Mouse (Mus musculus): ENCODE measurements around the gene Ak9.

The Ak9 gene

DNA sequence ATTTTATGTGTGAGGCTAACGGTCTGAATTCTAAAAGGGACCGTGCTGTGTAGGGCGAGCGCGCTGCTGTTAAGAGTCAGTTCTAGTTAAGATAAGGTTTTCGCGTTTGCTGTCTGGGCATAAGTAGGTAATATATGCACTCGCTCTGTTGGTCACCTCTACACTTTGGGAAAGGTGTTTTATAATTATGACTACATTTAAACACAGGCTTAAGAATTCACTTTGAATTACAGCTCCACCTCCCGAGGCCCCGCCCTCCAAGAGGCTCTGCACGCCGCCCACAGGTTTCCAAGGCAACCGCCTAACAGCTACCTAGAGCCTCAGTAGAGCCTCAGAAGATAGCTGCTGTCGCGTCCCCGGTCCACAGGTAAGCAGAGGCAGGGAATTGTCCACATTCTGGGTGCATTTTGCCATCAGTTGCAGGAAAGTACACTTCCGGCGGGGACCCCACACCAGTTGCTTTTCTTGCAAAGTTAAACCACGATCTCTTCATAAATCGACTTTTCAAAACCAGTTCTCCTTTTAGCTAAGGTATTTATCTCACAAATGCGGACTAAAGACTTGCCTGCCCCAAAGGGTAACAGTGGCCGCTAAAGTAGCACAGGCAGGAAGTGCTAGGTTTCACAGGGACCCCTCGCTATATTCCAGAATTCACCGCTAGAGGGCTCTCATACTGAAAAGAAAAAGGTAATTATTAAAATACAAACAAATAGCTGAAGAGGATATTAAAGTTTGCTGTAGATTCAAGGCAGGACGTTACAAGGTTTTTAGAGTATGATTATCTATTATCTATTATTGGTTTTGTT lies at the start of gene Ak9:
Gene Ak9 (plus strand): TSS at position 342 of the 806 bp plus-strand sequence.
- DNase-seq: peak; percentile 92 to 95

DNA sequence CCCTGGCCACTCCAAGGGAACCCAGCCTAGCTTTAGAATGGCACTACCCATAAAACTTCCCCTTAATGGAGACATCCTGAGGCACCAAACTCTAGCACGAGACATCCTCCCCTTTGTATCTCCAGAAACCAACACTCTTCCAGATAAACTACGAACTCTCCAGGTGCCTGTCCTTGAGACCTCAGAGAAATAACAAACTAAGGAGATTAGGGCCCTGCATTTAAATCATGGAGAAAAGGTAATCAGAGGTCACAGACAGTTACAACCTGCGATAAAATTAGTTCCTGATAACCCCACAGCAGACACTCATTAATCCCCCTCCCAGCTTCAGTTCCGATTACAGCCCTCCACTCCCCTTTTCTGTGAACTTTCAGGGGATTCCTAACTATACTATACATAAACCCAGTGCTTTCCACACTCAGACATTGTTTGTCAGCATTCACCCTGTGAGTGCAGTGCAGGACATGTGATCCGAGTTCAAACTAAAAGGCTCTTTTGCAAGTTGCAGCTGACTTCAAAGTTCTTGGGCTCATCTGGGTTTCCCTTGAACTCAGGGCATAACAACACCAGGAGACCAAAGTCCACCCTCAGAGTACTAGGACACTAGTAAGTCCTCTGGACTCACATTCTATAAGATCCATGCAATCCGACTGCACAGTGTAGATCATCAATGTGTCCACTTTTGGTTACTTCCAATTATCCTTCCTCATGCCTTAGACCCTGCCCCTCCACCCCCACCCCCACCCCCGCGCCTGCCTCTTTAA lies 43.4 kb upstream of the Ak9 start:
- DNase-seq: no peak

DNA sequence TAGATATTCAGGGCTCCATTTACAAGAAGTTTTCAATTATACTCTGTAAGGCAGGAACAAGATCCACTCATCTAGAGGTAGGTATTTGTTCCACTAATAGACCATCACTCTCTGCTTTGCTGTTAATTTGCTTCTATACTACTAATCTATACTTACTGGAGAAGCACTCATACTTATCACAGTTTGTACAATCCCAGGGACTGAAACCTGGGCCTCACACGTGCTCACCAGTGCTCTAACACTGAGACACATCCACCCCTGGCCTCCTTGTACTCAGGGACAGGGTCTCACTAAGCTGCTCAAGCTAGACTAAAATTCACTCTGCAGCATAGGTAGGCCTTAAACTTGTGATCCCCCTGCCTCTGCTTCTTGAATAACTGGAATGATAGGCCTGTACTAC lies 42.6 kb upstream of the Ak9 start:
- no peak for DNase-seq

DNA sequence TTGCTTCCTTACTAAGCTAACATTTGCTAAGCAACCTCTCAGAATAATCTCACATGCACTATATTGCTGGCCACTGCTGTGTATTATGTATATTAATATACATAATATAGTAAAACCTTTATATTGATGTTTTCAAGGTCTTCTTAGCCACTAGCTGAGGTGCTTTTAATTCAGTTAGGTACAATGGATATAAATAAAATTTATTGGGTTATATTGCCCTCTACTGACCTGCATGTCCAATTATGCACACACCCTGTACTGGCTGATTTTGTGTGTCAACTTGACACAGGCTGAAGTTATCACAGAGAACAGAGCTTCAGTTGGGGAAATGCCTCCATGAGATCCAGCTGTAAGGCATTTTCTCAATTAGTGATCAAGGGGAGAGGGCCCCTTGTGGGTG lies 41.9 kb upstream of the Ak9 start:
- DNase-seq: no peak

DNA sequence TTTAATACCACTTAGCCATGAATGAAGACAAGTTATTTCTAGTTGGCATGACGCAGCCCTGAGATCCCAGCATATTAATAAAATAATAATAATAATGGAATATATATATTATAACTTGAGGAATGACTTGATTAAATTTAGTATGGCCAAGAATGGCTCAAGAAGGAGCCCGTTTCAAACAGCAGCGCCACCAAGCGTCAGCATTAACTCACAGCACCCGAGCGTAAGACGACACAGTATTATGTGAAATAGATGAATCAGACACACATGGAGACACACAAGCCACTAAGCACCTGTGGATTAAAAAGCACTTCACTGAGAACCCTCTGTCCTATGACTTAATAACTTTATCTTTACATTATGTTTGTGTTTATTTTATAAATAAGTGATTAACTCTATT lies 31.9 kb upstream of the Ak9 start:
- no peak for DNase-seq

DNA sequence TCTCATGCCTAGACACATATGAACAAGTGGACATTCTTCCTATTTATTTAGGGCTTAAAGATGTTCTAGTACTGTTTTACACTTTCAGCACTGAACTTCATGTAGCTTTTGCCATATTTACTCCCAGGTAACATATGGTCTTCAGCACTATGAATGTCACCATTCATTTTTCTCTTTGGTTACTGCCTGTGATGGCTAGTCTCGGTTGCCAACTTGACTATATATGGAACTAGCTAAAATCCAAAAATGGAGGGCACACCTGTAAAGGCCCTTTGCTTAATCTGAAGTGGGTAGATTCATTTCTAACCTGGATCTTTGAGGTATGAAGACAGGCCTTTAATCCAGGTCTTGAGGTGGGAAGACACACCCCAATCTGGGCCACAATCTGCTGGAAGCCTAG lies 28.9 kb upstream of the Ak9 start:
- DNase-seq: no peak

DNA sequence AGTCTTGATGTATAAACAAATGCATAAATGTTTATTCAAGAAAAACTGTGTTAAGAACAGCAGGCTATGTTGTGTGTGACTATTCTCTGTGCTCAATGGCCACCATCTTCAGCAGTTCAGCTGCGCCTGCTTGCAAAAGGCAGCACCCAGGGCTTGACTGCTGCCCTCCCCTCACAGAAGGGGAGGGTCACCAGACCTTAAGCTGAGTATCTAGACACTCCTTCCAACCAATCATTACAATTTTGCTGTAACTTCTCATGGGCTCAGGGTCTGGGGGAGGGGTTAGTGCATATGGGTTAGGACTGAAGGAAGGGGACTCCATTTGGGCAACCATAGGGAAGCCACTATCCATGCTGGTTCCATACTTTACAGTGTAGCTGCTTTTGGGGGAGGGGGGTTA lies 25.0 kb upstream of the Ak9 start:
- no peak for DNase-seq

DNA sequence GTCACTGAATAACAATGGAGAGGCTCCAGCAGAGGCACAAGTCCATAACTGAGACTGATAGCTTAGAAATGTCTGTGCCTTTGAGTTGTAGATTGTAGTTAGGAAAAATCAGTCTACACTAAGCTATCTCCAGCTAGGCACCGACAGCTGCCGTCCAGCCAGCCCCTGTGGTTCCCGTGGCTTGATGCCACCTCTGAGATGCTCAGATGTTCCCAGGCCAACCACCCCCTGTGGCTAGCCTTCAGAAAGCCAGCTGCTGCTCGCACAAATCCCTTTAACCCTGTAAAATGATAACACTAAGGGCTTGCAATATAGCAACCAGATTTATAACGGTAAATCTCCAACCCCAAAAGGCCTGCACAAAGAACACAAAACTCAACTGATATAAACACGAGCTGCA lies 23.6 kb upstream of the Ak9 start:
- no peak for DNase-seq

DNA sequence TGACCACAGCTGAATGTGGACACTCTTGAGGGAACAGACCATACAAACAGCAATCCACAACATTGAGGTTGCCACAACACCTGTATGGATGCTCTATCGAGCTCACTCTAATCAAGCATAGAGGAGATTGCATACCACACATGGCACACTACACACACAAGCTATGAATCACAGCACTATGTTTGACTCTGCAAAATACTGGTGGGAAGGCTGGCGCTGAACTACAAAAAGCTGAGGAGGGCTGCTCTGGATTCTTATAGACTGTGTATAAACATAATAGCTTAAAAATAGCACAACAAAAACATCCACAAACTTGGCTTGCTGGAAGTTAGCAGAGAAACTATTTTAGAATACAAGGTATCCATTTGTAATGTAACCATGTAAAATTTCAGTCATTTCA lies 23.0 kb upstream of the Ak9 start:
- DNase-seq: no peak

DNA sequence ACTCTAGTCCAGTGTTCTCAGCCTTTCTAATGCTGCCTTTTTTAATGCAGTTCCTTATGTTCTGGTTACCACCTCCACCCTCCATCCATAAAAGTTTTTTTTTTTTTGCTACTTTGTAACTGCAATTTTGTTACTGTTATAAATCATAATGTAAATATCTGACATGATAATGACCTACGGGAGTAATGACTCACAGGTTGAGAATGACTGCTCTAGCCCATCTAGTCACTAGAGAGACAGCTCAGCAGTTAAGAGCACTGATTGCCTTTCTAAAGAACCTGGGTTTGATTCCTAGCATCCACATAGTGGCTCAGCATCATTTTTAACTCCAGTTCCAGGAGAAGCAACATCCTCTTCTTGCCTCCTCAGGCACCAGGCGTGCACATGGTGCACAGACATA lies 21.7 kb upstream of the Ak9 start:
- DNase-seq: no peak

DNA sequence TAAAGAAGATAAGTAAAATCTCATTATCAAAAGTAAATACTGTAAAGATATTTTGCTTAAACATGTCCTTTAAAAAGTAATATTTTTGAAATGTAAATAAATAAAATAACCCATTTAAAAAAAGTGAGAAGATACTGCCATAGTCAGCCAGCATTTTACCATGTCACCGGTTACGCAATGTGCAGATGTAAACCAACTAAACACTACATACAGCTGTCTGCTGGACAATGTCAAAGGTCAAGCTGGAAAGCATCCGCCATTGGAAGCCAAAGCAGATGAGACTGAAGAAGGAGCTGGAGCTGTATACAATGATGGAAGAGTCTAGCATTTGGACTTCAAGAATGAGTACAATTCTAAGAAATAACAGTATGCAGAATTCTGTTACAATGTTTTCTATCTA lies 16.2 kb upstream of the Ak9 start:
- no peak for DNase-seq

DNA sequence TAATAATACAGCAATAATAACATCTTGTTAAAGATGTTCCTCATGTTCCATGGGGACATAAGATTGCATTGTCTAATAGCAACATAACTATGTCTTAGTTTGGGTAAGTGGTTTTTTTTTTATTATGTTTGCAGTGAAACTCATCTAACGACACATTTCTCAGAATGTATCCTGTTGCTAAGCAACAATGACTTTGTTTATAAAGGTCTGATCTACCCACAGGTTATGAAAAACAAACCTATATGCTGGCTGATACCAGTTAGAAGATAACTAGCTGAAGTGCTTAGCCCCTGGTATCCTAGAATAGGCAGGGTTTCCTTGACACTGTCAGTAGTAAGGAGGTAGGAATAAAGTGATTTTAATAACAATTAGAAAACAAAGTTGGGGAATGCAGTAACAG lies 15.7 kb upstream of the Ak9 start:
- DNase-seq: no peak

DNA sequence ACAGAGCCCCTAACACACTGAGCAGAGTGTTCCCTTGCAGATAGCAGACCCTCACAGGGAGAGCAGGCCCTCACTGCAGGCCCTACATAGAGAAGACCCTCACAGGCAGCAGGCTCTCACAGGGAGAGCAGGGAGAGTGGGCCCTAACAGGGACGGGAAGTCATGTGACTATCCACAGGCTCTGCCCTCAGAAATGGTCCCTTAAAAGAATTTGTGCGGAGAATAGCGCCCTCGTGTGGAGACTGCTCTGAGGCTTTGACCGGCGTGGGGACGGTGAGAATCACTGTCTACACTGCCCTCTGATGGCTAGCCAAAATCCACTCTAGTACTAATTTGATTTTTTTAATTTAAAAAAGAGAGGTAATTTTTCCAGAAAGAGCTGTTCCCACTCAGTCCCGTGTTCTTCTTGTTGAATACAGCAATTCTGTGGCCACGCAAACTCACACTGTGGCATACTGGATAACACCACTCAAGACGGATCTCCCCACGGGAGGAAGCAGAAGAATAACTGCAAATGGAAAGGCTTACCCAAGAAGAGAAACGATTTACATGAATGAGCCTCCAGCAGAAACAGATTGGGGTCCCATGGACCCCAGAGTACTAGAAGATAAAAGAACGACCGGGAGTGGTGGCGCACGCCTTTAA lies 14.9 kb upstream of the Ak9 start:
- DNase-seq: peak; percentile 63 to 80

DNA sequence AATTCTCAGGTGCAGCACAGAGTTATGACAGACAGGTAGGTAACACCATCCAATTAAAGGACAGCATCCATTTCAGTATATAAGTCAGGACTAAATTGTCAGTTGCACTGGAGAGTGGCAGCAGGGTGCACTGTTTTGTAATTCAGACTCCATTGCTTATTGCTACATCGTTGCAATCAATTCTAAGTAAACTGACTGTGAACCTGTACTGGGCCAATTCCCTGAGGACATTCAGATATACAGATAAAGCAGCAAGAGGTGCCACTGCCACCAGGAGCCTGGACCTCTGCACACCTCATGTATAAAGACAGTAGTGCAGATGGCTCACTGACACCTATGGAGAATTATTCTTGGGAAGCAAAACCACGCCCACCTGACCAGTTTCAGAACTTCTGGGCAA lies 12.8 kb upstream of the Ak9 start:
- DNase-seq: no peak

DNA sequence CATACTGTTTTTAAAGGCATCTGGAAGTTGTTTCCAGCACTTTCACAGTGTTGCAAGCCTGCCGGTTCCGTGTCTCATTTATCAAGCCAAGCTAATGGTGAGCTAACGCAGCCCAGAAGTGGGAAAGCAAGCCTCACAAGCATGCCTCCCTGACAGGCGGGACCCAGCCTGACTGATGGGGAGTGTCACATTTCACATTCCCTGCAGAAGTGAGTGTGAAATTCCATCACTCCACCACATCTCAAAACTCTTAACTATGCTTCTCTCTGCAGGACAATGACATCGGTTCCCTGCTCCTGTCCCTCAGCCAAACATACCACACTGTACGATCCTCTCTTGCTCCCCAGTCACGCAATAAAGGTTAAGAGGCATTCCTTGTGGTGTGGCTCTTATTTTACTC lies 10.8 kb upstream of the Ak9 start:
- DNase-seq: no peak

DNA sequence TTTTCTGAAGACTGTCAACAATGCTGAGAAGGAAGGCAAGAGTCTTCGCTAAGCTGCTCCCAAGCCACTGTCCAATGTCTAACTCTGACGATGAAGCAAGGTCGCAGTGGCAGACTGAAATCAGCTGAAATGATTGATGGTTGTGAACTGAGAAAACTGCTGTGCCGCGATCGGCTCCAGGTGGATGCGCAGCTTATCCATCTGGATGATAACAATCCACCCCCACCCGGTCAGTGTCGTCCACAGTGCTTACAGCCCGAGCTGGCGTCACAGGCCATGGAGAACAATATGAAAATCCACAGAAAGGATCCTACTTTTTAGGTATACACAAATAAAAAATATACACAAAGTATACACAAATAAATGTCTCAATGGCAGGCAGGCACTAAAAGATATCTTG lies 9.0 kb upstream of the Ak9 start:
- DNase-seq: no peak

DNA sequence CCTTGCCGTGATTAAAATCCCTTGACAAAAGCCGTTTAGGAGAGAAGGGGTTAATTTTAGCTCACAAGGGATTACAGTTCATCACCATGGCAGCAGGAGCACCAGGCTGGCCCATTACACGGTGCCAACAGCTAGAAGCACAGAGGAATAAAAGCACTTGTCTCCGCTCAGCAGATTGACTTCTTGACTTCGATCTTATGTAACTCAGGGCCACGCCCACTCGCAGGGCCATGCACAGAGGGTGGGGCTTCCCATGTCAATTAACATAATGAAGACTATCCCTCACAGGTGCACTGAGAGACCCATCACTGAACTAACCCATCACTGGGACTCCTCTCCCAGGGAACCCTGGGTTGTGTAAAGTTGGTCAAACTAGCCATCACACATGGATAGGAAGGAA lies 8.6 kb upstream of the Ak9 start:
- DNase-seq: peak; percentile 26 to 42

DNA sequence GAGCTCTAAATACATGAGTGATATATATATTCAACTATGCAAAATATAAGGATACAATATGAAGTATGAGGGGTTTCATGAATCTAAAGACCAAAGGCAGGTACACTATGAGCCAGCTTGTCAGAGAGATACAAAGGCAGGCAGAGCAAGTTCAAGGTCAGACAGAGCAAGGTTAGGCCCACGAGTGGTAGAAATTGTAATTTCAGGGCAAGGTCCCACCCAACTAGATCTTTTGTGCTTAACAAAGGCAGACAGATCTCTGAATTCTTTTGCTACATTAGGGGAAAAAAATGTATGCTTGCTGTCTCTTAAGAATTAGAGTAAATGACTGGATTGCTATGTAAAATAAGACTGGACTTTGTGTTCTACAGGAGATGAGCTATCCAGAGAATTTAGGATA lies 3.6 kb upstream of the Ak9 start:
- no peak for DNase-seq

DNA sequence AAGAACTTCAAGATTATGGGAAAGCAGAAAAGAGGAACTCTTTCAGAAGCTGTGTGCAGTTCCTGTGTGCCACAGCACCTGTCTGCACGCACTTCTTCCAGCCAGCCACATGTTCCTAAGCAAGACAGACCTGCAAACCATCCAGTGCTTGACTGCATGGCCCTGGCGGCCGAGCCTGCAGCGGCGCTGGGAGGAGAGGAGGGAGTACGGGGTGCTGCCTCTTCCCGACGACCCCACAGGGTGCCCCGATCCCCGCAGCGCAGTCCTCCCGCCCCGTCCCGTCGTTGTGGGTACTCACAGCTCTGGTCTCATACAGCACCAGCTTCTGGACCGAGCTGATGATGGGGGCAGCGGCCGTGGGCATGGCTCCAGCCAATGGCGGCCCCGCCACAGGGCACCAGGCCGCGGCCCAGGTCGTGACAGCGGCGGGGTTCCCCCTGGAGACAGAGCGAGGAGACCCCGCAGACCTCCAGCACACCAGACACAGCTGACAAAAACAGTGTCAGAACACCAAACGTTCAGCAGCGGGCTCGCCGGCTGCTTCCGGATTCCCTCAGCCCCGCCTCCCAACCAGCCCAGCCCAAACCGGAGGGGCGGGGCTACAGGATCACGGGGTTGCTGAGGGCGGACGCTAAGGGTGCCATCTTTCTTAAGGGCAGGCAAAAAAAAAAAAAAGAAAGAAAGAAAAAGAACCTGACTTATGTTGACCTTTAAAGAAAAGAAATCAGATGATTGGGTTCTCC lies 920 bp upstream of the Ak9 start, which contains the start of gene Fig4:
Gene Fig4 (minus strand): TSS at position 572 of the 743 bp plus-strand sequence.
- DNase-seq: peak; percentile 77 to 83

DNA sequence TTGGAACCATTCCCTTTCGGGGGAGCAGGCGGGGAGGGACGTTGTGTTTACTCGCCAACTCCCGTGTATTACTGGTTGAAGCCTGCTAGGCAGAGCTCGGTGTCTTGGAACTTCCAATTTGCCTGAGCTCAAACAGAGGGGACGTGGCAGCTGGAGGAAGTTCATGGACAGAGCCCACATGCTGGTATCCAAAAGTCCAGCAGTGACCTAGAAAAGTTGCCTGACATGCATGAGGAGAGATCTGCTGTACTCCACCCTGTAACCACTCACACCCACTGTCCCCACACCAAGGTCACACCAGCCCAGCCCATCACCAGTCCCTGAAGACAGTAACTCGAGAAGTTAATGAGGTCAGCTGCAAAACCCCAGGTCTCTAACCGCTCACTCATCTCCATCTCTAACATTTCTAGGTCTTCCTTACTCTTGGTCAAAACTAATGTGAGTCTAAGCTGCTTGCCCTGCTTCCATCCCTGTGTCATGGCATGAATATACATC lies 1.2 kb downstream of the Ak9 start:
- DNase-seq: no peak

DNA sequence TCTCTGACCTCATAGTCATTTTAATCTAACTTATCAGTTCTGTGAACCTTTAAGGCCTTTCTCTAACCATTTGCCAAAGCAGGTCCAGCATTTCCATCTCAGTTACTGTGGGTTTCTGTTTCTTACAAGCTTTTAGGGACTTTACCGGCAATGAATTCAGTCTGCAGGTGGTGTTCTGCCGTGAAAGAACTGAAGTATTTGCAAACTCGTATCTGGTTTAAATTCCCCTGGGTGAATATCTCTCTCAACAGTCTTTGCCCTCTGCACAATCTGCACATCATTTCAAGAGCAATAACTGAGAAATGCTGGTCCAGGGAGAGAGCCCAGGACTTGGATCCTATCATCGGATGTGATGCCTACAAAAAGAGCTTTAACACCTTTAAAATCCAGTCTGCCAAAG lies 4.4 kb downstream of the Ak9 start:
- DNase-seq: no peak

DNA sequence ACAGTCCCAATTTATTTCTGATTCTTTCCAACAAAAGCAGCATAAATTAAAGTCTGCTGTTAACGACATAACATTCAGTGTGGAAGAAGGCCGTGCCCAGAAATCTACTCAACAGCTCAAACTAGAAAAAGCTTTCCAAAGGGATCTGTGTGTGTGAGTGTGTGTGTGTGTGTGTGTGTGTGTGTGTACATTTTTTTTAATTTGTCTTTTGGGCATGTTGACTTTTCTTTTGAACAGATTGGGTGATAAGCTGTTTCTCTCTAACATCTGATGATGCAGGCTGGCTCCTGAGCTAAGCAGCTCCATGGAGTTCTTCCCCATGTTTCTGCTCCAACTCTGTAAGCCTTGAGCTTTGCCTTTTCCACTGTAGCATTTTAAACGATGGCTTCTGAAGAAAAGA lies 12.1 kb downstream of the Ak9 start:
- DNase-seq: no peak

DNA sequence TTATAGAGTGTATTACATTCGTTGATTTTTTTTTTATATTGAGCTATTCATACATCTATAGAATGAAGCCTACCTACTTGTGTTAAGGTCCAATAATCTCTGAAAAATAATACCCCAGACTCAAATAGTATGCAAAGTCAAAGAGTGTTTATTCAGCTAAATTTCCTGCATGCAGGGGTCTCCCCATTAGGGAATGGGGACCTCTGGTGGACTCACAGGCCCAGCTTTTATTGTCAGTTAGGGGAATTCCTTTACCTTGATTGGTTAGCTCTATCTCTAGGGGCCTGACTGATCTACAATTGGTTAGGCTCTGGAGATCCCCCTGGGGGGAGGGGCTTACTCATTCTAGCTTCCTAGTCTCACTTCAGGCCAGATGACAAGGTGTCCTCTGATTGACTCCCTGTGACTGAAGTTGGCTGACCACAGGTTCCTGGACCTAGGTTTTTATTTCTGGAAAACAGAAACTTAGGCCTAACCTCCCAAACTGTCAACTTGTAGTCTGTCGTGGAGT lies 28.8 kb downstream of the Ak9 start:
- DNase-seq: no peak
